ENCODE assay signal across 40 mouse cellular contexts in genomic region chrX:86245950-86246349, GRCm38 (mm10). TPM values are rescaled to one million over a fixed set of nuclear protein-coding genes. Genes with fewer than 3 reads are reported as not detected.
"Had no signal": no experiment of that assay in that cellular context is flagged by ENCODE, and none has a peak within 500 bp of the region (broad histone marks: within the 10 kb centered on the region; RNA-seq: fewer than 3 reads in every experiment).

No protein-coding gene starts in this region.

RNA-seq across cellular contexts. Expression of gene Nr0b1, which starts 54.4 kb away (rescaled TPM):
- total RNA-seq: left cerebral cortex, postnatal 25 days; liver, adult 2 months; megakaryocyte progenitor cell, adult 5-6 weeks; megakaryocyte, adult 5-6 weeks; megakaryocyte-erythroid progenitor cell, adult 5-6 weeks; monocyte, adult 5-6 weeks had no signal
- polyA plus RNA-seq: liver, adult 2 months; liver, postnatal 0 days; lung, adult 2 months; lung, embryonic 14.5 days; lung, embryonic 15.5 days; lung, embryonic 16.5 days; lung, postnatal 0 days; macrophage; myocyte had no signal

RNA-seq across cellular contexts. Expression of gene Mageb4, which starts 58.9 kb away (rescaled TPM):
- total RNA-seq: left cerebral cortex, postnatal 10 days; left cerebral cortex, postnatal 14 days; left cerebral cortex, postnatal 25 days; left cerebral cortex, postnatal 36 days; left cerebral cortex, postnatal 4 days; liver, adult 2 months; megakaryocyte progenitor cell, adult 5-6 weeks; megakaryocyte, adult 5-6 weeks; megakaryocyte-erythroid progenitor cell, adult 5-6 weeks; midbrain, postnatal 0 days; monocyte, adult 5-6 weeks had no signal
- polyA plus RNA-seq: limb, embryonic 10.5 days; limb, embryonic 11.5 days; limb, embryonic 12.5 days; limb, embryonic 13.5 days; limb, embryonic 14.5 days; limb, embryonic 15.5 days; liver, adult 2 months; liver, embryonic 11.5 days; liver, embryonic 12.5 days; liver, embryonic 13.5 days; liver, embryonic 14.5 days; liver, embryonic 15.5 days; liver, embryonic 16.5 days; liver, postnatal 0 days; lung, adult 2 months; lung, embryonic 14.5 days; lung, embryonic 15.5 days; lung, embryonic 16.5 days; lung, postnatal 0 days; macrophage; midbrain, embryonic 10.5 days; midbrain, embryonic 11.5 days; midbrain, embryonic 12.5 days; midbrain, embryonic 13.5 days; midbrain, embryonic 14.5 days; midbrain, embryonic 15.5 days; midbrain, embryonic 16.5 days; midbrain, postnatal 0 days; neural tube, embryonic 11.5 days; neural tube, embryonic 12.5 days had no signal
